Mouse (Mus musculus) yolk sac, embryonic 10.5 days (tissue): ENCODE results near the gene Syne2.
A peak's percentile ranks its signal among the peaks of the same experiment; 100 is the strongest.

Experiments used
- DNase-seq: peaks from one replicate; pipeline ENCODE4 v3.0.0-alpha.2; 2017; ENCODE audit warnings: low spot score

Syne2 gene

GRCm38 (mm10) chr12:75829616-75830015, 11.7 kb downstream of the Syne2 start:
- no peak for DNase-seq

GRCm38 (mm10) chr12:75833149-75833959, 15.4 kb downstream of the Syne2 start:
- DNase-seq: no peak

GRCm38 (mm10) chr12:75833960-75834729, 16.2 kb downstream of the Syne2 start:
- DNase-seq: no peak

GRCm38 (mm10) chr12:75836524-75836962, 18.6 kb downstream of the Syne2 start:
- DNase-seq: peak; percentile 32

DNA sequence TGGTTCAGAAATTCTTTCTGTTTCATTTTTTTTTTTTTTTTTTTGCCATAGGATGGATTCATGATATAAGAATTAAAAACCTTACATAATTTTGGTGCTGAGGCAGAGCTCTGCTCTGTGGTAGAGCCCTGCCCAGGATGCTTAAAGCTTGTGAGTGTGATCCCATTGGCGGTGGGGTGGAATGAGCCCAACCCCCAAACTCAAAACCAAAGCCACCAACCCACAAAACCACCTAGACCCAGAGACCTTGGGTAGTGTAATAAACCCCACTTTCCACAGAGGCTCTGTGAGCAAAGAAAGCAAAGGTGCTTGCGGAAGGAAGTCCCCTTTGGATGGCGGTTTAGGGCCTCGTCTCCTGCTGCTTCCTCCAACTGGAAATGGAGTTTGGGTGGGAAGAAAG, 19.5 kb downstream of the Syne2 start:
- DNase-seq: no peak

GRCm38 (mm10) chr12:75839083-75839736, 21.3 kb downstream of the Syne2 start:
- DNase-seq: no peak

GRCm38 (mm10) chr12:75841183-75841582, 23.2 kb downstream of the Syne2 start:
- no peak for DNase-seq

GRCm38 (mm10) chr12:75844311-75844710, 26.4 kb downstream of the Syne2 start:
- DNase-seq: no peak

DNA sequence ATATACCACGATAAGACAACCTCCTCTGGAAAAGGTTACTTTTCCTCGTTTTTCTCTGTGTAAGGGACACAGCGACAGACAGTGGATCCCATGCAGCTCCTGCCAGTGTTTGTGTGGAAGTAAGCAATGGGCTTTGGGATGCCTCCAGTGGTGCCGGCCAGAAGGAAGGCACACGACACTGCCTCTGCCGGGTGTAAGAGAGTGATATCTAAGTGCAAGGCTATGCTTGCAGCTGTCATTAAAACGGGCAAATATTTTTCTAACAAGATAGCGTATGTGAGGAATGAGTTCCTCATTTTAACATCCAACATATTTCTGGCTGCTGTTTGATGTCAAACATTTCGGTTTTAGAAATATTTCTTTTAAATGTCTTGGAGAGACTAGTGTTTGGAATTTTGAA, 27.1 kb downstream of the Syne2 start:
- no peak for DNase-seq

- no peak for DNase-seq
These were observed 28.6 kb downstream of the Syne2 start for GRCm38 (mm10) chr12:75846513-75846912.

GRCm38 (mm10) chr12:75850205-75850604, 32.3 kb downstream of the Syne2 start:
- no peak for DNase-seq

- DNase-seq: no peak
These were observed 33.5 kb downstream of the Syne2 start for GRCm38 (mm10) chr12:75851481-75851880.

GRCm38 (mm10) chr12:75852384-75852783, 34.5 kb downstream of the Syne2 start:
- DNase-seq: no peak

DNA sequence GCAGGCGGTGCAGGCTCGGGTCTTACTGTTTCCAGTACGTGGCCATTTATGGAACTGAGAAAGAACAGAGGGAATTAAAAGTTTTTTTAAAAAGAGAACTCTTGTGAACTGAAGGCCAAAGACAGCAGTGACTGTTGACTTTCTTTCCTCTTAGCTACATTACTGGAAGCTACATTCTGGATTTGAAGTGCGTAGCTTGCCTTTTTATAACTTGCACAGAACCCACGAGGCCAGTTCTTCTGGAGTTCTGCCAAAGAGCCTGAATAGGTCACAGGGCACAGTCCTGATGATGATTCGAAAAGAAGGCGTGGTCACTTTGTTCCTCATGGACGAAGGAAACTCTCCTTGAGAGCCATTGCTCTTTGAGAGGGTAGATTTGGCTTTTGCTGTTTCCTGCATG, 35.6 kb downstream of the Syne2 start:
- DNase-seq: peak; percentile 41

DNA sequence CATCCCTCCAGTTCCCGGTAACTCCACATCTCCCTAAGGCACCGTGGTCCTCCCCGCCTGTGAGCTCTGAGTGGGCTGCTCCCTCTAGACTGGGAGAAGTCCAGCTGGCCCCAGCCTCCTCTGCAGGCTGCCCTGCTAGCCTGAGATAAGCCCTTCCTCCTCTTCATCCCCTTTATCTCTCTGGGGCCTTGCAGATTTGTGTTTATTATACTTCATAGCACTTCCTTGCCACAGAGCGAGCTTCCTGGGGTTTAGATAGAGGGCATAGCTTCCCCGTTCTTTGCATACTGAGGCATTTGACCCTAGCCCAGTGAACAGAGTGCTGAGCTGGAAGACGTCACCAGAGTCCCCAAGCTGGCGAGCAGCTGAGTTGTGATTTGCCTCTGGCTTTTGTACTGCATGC, 37.1 kb downstream of the Syne2 start:
- DNase-seq: peak; percentile 47

DNA sequence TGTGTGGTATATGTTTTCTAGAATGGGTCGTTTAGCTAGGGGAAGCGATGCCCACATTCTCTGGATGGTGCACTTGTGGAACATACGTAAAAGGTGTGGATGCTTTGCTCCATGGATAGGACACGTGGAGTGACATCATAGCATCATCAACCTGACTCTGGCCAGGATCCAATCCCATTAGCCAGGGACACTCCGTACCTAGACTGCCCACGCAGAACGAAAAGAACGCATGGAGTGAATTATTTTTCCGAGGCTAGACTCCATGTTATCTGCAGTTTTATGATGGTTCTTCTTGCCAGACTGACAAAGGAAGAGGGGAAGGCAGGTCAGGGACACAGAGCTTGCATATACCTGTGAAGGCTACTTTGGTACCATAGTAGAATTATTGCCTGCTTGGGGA, 37.7 kb downstream of the Syne2 start:
- DNase-seq: no peak

DNA sequence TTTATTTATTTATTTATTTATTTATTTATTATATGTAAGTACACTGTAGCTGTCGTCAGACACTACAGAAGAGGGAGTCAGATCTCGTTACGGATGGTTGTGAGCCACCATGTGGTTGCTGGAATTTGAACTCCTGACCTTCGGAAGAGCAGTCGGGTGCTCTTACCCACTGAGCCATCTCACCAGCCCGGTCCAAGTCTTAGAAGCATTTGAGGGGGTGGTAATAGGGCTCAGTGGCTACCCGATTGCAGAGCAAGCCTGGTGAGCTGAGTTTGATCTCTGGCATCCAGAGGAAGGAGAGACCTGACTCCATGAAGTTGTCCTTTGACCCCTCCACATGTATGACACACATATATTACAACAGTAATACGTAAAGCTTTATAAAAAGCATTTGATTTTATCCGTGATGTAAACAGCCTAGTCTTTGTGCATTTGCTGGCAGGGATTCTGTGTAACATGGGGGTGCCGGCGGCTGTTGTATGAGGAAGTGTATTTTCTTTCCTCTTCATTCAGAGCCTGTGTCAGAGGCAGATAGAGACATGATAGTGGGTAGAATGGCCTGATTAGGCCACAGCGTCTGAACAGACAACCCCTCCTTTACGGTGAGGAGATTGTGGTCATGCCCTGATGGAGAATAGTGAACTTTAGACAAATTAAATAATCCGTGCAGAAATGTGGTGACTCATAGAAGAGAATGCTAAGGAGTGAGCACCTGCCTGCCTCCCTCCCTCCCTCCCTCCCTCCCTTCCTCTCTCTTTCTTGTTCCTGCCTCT, 38.3 kb downstream of the Syne2 start:
- DNase-seq: no peak

DNA sequence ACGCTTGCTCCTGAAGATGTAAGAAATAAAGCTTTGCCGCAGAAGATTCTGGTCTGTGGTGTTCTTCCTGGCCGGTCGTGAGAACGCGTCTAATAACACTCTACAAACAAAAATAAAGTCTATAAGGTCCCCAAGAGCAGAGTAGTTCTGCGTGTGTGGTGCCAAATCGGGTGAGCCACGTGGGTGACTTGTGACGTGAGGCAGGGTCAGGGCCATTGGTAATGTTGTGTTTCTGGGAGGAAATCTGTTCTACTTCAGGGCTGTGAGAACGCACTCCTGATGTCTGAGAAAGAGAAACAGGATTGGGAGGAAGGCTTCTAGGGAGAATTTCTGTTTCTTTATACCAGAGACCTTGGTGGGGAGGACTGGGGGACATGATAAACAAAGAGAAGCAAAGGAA, 42.0 kb downstream of the Syne2 start:
- DNase-seq: no peak

DNA sequence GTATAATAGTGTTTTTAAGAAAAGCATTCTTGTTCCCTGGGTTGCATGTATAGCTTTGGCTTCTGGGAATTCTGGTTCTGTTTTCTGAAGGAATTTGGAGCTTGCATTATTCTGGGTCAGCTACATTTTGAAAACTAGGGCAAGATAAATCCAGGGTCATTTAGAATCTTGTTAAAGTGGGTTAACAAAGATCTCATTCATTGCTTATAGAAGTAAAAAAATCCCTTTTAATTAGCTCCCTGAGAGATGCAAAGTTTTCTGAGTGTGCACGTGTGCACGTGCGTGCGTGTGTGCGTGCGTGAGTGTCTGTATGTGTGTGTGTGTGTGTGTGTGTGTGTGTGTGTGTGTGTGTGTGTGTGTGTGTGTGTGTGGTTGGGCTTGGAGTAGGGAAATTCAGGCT, 42.9 kb downstream of the Syne2 start:
- no peak for DNase-seq

GRCm38 (mm10) chr12:75865166-75865565, 47.2 kb downstream of the Syne2 start:
- DNase-seq: no peak

DNA sequence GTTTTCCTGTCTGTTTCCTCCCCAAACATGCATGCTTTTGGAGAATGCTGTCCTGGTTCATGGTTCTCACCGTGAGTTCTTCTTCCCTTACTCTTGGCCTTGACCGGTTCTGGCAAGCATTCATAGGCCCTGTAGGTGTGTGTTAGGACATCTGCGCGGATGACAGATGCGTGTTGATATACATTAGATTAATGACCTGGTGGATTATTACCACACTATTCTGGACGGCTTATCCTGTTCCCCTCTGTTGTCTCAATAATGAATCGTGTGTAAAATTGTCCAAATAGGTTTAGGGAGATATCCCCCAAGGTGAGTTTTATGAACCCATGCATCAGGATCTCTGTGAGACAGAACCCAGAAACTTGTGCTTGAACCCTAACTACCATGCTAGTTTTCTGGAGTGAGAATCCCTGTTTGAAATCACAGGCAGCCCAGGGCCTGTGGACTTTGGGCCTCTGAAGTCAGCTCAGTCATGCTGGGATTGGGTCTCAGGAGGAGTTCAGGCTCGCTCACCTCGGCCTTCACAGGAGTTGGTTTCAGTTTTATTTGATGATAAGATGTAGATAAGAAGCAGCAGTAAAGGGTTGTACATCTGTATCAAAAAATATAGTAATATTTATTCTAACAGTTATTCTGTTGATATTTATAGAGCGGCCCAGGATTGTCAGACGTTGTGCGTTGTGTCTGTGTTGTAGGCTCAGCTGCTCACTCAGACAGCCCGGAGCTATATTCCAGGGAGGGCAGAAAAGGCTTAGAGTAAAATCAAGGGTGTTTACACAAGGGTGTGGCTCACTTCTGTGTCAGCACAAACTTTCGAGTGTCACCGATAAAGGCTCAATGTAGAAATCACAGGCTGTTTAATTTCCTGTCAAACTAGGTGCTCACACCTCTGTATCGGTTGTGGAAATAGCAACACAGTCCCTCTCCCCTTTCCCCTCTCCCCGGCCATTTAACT, 48.8 kb downstream of the Syne2 start:
- peak; percentile 43 for DNase-seq
